Comparison of ENCODE assay signal across 16 mouse cellular contexts in the genomic region with DNA sequence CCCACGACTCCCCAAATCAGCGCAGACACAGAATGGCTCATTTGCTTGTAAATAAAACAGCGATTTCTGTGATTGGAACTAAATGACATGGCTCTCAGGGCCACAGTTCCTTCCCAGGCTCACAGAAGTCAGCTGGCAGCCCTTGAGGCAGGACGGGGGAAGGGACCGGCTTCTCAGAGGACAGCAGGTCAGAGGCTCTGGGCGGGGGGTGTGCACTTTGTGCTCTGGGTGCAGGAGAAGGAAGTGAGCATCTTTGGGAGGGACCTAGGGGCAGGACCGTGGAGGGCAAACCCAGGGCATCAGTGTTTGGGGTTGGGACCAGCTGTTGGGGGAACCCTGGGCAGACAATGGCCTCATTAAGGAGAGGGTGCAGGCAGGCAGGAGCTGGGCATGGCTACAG. TPM values are rescaled to one million over a fixed set of nuclear protein-coding genes. Genes with fewer than 3 reads are reported as not detected.
"Had no signal": no experiment of that assay in that cellular context is flagged by ENCODE, and none has a peak within 500 bp of the region (broad histone marks: within the 10 kb centered on the region; RNA-seq: fewer than 3 reads in every experiment).

No protein-coding gene starts in this region.

- ATAC-seq: liver, postnatal 0 days; midbrain, embryonic 15.5 days had no signal

- H3K27me3 ChIP-seq: lung, embryonic 15.5 days; midbrain, embryonic 15.5 days; neural tube, embryonic 12.5 days had no signal

- H3K9ac ChIP-seq: limb, embryonic 12.5 days; liver, embryonic 13.5 days; liver, postnatal 0 days; lung, embryonic 15.5 days; midbrain, embryonic 15.5 days; neural tube, embryonic 12.5 days had no signal

- H3K9me3 ChIP-seq: limb, embryonic 12.5 days; liver, embryonic 13.5 days; lung, embryonic 15.5 days; megakaryocyte, embryonic 14.5 days; midbrain, embryonic 15.5 days; neural tube, embryonic 12.5 days had no signal

- H3K36me3 ChIP-seq: limb, embryonic 12.5 days; liver, embryonic 13.5 days; lung, embryonic 15.5 days; midbrain, embryonic 15.5 days; neural tube, embryonic 12.5 days had no signal

- H3K4me3 ChIP-seq: limb, embryonic 12.5 days; liver, embryonic 13.5 days; lung, embryonic 15.5 days; megakaryocyte, embryonic 14.5 days; midbrain, embryonic 15.5 days; neural tube, embryonic 12.5 days had no signal

- H3K4me1 ChIP-seq: lung, embryonic 15.5 days; midbrain, embryonic 15.5 days had no signal

- H3K4me2 ChIP-seq: limb, embryonic 12.5 days; liver, embryonic 13.5 days; lung, embryonic 15.5 days; midbrain, embryonic 11.5 days; midbrain, embryonic 15.5 days; neural tube, embryonic 12.5 days had no signal

- H3K27ac ChIP-seq: limb, embryonic 12.5 days; liver, embryonic 13.5 days; lung, embryonic 15.5 days; macrophage; midbrain, embryonic 15.5 days; neural tube, embryonic 12.5 days had no signal

- DNase-seq: kidney, postnatal 25 days; liver; liver, embryonic 13.5 days; liver, postnatal 0 days; lung, postnatal 14 days; right cerebral cortex, postnatal 14 days; thymus, adult 18-20 months; thymus, postnatal 14 days had no signal

RNA-seq across cellular contexts. Expression of gene Sfrp5, which starts 7.4 kb away (rescaled TPM):
- polyA plus RNA-seq: liver, postnatal 0 days had no signal

RNA-seq across cellular contexts. Expression of gene Golga7b, which starts 37.9 kb away (rescaled TPM):
- polyA plus RNA-seq: liver, postnatal 0 days; macrophage; spleen, adult 2 months had no signal
